Mouse (Mus musculus) cortical plate, adult 2 months (tissue): ENCODE measurements around the gene Spire2. TPM values are rescaled to one million over a fixed set of nuclear protein-coding genes. Genes with fewer than 3 reads are reported as not detected.
A peak's percentile ranks its signal among the peaks of the same experiment; 100 is the strongest.
"Not testable (repeated sequence)": the region's sequence is repeated elsewhere in the genome, so short reads cannot be mapped to it uniquely, and the experiment has no call there.

Source experiments
- H3K27ac ChIP-seq: fragments of 200-500 bp; 2 replicates; pipeline ENCODE4 v1.5.1; 2012; ENCODE audit warnings: low read length, control low read depth, inconsistent platforms; ENCODE audit not compliant: insufficient read depth
- H3K4me1 ChIP-seq: fragments of 200-500 bp; 2 replicates; pipeline ENCODE4 v1.6.1; 2011; ENCODE audit warnings: low read length; ENCODE audit not compliant: control insufficient read depth, insufficient read depth
- H3K4me3 ChIP-seq: fragments of 200-500 bp; 2 replicates; pipeline ENCODE4 v1.5.1; 2011; ENCODE audit warnings: mild to moderate bottlenecking, low read length, control low read depth; ENCODE audit not compliant: insufficient read depth
- CTCF ChIP-seq: fragments of 200-500 bp; IDR thresholded peaks from 2 replicates; pipeline ENCODE4 v1.5.1; 2011; ENCODE audit warnings: mild to moderate bottlenecking, control low read depth, low read length; ENCODE audit not compliant: insufficient read depth; ENCODE audit errors: extremely low read depth
- POLR2A ChIP-seq: fragments of 200-500 bp; IDR thresholded peaks from 2 replicates; pipeline ENCODE4 v1.6.1; 2011; ENCODE audit warnings: mild to moderate bottlenecking, low read length, control low read depth; ENCODE audit not compliant: insufficient read depth; ENCODE audit errors: extremely low read depth
- polyA plus RNA-seq: library from polyadenylated mRNA; depleted of rRNA; stranded (reverse); fragments of >200 nt; gene quantifications from 2 replicates; pipeline ENCODE4 v1.2.3, GENCODE M21; 2012; rRNA removed

The Spire2 gene
- polyA plus RNA-seq, 1 experiment = 18.9 TPM

DNA sequence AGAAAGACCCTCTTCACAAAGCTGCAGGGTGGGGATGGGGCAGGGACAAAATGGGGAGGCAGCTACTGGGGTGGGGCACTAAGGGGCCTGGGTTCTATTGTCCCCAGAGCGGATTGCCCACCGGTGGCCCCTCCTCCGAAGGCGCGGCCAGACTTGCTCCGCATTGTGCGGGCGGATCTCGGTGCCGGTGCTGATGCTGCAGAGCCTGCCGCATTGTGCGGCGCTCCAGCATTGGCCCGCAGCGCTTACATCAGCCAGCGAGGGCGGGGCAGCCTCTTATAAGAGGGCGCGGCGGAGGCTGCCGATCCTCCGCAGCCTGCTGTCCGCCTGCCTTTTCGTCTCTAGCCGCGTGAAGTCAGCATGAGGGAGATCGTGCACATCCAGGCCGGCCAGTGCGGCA lies 78.7 kb downstream of the Spire2 start, which contains the start of gene Tubb3:
Tubb3 (plus strand) TSS at position 179 of the 400 bp plus-strand sequence.
- TF ChIP-seq CTCF (no peak), POLR2A (peak; percentile 97)
- H3K4me3 ChIP-seq = peak within 1 kb of the TSS; percentile 99
- H3K4me1 ChIP-seq = peaks cover 5% of the 10 kb centered on the region; the same call in 1 of the 2 replicates
- peak within 1 kb of the TSS; percentile 80 for H3K27ac ChIP-seq

DNA sequence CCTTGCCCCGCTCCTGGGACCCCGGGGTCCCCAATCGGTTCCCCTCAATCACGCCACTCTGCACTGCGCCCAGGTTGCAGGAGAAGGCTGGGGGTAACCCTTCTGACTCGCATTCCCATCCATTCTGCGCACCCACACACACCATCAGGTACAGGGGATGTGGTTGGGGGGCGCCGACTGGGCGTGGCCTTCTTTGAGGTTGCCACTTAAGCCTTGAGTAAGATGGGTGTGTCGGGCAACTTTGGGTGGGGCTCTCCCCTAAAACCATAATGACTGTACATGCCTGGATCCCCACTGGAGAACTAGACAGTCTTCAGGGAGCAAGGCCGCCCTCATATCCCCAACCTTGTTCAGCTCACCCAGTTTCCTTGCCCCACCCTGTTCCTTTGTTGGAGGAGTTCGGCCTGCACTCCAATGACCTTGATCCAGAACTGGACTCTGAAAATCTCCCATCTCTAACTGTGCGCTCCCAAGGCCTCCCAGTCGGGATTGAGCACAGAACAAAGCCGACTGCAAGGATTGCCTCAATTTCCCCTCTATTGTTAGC lies 79.3 kb downstream of the Spire2 start:
- peak overlapping the region; percentile 80 for H3K27ac ChIP-seq
- TF ChIP-seq CTCF = no peak
- no peak for TF ChIP-seq POLR2A
- H3K4me1 ChIP-seq = peaks cover 5% of the 10 kb centered on the region; the same call in 1 of the 2 replicates
- peak overlapping the region; percentile 99 for H3K4me3 ChIP-seq

DNA sequence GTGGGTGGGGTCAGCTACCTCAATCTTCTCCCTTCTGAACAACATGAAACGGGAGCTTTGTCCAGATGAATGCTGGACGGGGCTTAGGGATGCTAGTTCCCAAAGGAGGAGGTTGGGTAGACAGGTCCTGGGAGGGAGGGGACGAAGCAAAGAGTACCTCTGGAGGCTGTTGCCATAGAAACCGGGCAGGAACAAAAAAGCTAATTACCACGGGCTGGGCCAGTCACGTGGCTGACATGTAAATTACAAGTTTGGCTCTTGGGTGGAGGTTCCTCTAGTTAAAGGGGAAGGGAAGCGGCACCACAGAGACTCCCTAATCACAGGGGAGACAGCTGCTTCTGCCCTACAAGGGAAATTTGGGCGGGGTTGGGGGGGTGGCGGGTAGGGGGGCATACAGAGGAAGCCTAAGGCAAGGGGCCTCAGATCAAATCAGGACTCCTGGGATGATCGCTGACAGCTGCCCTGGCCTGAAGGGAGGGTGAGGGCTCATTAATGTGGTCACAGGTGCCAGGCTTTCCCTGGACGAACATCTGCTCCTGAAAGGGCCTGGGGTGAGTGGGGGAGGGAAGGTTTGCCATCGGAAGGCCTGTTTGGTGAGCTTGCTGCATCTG lies 80.2 kb downstream of the Spire2 start:
- H3K4me1 ChIP-seq = peaks cover 5% of the 10 kb centered on the region; the same call in 1 of the 2 replicates
- TF ChIP-seq POLR2A = peak; percentile 63; the same call in 1 of the 2 replicates
- no peak for TF ChIP-seq CTCF
- H3K4me3 ChIP-seq = peak overlapping the region; percentile 99
- peak overlapping the region; percentile 80 for H3K27ac ChIP-seq

DNA sequence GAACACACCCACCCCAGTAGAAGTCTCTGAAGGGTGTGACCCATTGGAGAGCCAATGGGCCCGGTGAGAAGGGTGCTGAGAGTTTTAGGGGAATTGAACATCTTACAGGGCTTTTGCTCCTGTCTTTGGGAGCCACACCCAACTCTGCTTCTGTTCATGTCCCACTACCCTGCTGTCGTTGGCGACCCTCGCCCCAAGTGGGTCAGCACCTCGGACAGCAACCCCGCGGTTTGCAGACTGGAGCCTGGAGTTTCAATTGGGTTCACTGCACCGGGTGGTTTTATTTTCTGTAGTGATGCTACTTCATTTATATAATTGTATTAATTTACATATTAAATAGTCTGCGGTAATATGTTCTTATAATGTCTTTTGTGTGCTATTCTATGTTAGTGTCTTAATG lies 81.7 kb downstream of the Spire2 start:
- Histone ChIP-seq H3K4me3 (peak overlapping the region; percentile 99), H3K27ac (no peak overlapping the region), H3K4me1 (peaks cover 5% of the 10 kb centered on the region; the same call in 1 of the 2 replicates)
- TF ChIP-seq CTCF = no peak
- no peak for TF ChIP-seq POLR2A

DNA sequence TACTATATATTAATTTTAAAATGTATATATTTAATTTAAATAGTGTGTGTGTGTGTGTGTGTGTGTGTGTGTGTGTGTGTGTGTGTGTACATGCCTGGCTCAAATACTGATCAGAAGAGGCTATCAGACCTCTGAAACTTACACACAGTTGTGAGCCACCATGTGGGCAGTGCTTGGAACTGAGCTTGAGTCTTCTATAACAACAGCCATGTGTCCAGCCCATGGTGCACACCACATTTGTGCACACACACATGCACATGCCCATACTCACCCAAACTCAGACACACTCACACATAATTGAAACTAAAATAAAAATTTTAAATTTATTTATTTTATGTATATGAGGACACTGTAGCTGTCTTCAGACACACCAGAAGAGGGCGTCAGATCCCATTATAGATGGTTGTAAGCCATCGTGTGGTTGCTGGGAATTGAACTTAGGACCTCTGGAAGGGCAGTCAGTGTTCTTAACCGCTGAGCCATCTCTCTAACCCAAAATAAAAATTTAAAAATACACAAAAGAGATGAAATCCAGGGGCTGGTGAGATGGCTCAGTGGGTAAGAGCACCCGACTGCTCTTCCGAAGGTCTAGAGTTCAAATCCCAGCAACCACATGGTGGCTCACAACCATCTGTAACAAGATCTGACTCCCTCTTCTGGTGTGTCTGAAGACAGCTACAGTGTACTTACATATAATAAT lies 82.6 kb downstream of the Spire2 start:
- H3K27ac ChIP-seq, H3K4me1 ChIP-seq, H3K4me3 ChIP-seq: not testable (repeated sequence)

DNA sequence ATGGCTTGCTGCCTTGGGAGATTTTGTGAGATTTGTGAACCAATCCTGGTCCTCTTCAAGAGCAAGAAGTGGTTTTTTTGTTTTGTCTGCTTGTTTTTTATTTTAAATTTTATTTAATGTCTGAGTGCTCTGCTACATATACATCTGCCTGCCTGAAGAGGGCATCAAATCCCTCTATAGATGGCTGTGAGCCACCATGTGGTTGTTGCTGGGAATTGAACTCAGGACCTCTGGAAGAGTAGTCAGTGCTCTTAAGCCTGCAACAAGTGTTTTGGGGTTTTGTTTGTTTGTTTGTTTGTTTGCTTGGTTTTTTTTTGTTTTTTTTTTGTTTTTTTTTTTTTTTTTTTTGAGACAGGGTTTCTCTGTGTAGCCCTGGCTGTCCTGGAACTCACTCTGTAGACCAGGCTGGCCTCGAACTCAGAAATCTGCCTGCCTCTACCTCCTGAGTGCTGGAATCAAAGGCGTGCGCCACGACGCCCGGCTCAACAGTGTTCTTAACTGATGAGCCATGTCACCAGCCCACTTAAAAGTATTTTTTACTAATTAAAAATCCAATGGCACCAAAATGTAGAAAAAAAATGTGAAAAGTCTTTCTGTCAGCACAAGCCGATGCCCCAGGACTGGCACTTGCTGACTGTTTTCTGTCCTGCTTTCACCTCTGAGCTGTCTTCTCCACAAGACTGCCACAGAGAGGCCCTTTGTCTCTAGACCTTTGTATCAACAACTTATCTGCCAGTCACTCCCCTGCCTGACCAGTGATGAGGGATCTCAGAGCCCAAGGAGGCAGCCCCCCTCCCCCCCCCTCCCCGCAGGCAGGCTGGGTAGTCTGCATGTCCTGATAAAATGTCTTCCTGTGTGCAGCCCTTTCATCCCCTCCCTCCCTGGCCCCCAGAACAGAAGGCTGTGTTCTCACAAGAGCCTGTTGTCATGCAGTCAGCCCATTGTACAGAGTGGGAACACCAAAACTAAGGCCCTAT lies 83.7 kb downstream of the Spire2 start:
- TF ChIP-seq CTCF (peak; percentile 50), POLR2A (no peak)
- H3K4me1 ChIP-seq = 0 out of 2 replicates have a peak, but pooled peaks cover 2% of the 10 kb centered on the region
- H3K4me3 ChIP-seq = no peak overlapping the region
- no peak overlapping the region for H3K27ac ChIP-seq

DNA sequence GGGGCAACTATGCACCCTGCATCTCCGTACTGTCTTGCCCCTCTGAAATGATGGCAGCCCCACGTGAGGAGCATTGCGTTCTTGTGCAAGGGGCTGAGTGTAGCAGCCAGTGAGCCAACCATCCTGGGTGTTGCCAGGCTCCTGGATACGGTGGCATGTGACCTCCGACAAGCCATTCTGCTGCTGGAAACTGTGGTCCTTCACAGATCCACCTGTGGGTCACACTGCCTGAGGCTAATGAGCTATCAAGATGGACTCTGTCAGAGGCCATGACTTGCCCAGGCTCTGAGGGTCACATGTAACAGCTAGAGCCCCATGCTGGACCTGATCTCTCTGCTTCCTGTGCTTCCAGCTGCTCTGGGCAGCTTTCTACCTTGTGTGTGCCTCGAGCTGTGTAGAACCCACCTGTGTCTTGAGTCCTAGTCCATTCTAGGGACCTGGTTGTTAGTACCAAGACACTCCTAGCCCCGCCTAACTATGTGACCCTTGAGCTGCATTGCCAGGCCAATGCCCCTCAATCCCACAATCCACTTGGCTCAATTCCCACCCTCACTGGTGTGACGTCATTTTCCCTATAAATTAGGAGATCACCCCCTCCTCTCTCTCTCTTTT lies 84.5 kb downstream of the Spire2 start:
- Histone ChIP-seq H3K27ac (no peak overlapping the region), H3K4me3 (no peak overlapping the region), H3K4me1 (0 out of 2 replicates have a peak, but pooled peaks cover 2% of the 10 kb centered on the region)
- TF ChIP-seq POLR2A (no peak), CTCF (no peak)

Other genes starting within 250 kb of the Spire2 start
- gene Rpl13, start 230.4 kb upstream of the Spire2 start, polyA plus RNA-seq = 1,008 and 1,076 TPM in 2 replicates
- 72.5 and 108 TPM in 2 replicates for gene Cpne7, start 215.3 kb upstream of the Spire2 start, polyA plus RNA-seq
- gene Sult5a1, start 174.4 kb upstream of the Spire2 start, polyA plus RNA-seq = 0.10 and 0.87 TPM in 2 replicates
- not detected in 2 replicates for gene Dpep1, start 146.5 kb upstream of the Spire2 start, polyA plus RNA-seq
- gene Chmp1a, start 120.0 kb upstream of the Spire2 start, polyA plus RNA-seq = 126 and 130 TPM in 2 replicates
- gene Spata33, start 119.9 kb upstream of the Spire2 start, polyA plus RNA-seq = 8.4 and 9.7 TPM in 2 replicates
- gene Cdk10, start 107.9 kb upstream of the Spire2 start, polyA plus RNA-seq = 165 and 187 TPM in 2 replicates
- gene Spata2l, start 96.5 kb upstream of the Spire2 start, polyA plus RNA-seq = 59.6 and 69.8 TPM in 2 replicates
- gene Zfp276, start 78.5 kb upstream of the Spire2 start, polyA plus RNA-seq = 28.4 and 30.9 TPM in 2 replicates
- gene Vps9d1, start 78.4 kb upstream of the Spire2 start, polyA plus RNA-seq = 111 and 112 TPM in 2 replicates
- 3.9 and 4.8 TPM in 2 replicates for gene Fanca, start 14.1 kb upstream of the Spire2 start, polyA plus RNA-seq
- gene Tcf25, start 41.0 kb downstream of the Spire2 start, polyA plus RNA-seq = 659 and 685 TPM in 2 replicates
- 0.02 and 0.06 TPM in 2 replicates for gene Mc1r, start 74.4 kb downstream of the Spire2 start, polyA plus RNA-seq
- 491 and 518 TPM in 2 replicates for gene Tubb3, start 78.7 kb downstream of the Spire2 start, polyA plus RNA-seq
- 42.8 and 43.2 TPM in 2 replicates for gene Def8, start 90.8 kb downstream of the Spire2 start, polyA plus RNA-seq
- 20.4 and 21.5 TPM in 2 replicates for gene Afg3l1, start 145.2 kb downstream of the Spire2 start, polyA plus RNA-seq
- 20.9 and 21.5 TPM in 2 replicates for gene Dbndd1, start 182.8 kb downstream of the Spire2 start, polyA plus RNA-seq
- gene Gas8, start 186.1 kb downstream of the Spire2 start, polyA plus RNA-seq = 35.5 and 40.4 TPM in 2 replicates